Mouse (Mus musculus) embryonic facial prominence, embryonic 14.5 days (tissue): ENCODE measurements at regions not wholly inside any gene's neighbourhood (a gene's known extent, or its start where the extent isn't known, plus 50 kb on each side); places are given as distances from the start of the nearest gene placed in this dataset.

Source experiments
- ATAC-seq: fragments of 200-750 bp; cut with Nextera tagmentation; 2 replicates; pipeline ENCODE4 v1.8.0; 2017; ENCODE audit warnings: low read depth, moderate number of reproducible peaks, moderate TSS enrichment
- DNase-seq: peaks from one replicate; pipeline ENCODE4 v3.0.0-alpha.2; 2015; ENCODE audit warnings: low spot score
- H3K27ac ChIP-seq: fragments of 300-500 bp; sonication (generic); replicated peaks from 2 replicates; pipeline ENCODE4 v1.5.1; 2014; ENCODE audit warnings: low read depth, mild to moderate bottlenecking, low read length, moderate library complexity
- H3K27me3 ChIP-seq: fragments of 300-500 bp; sonication (generic); replicated peaks from 2 replicates; pipeline ENCODE4 v1.6.1; 2014; ENCODE audit warnings: low read length; ENCODE audit not compliant: control insufficient read depth, insufficient read depth
- H3K36me3 ChIP-seq: fragments of 300-500 bp; sonication (generic); 2 replicates; pipeline ENCODE4 v1.6.1; 2014; ENCODE audit warnings: low read length, mixed read lengths; ENCODE audit not compliant: control insufficient read depth, insufficient read depth
- H3K4me1 ChIP-seq: fragments of 300-500 bp; sonication (generic); 2 replicates; pipeline ENCODE4 v1.6.1; 2014; ENCODE audit warnings: antibody characterized with exemption, low read length; ENCODE audit not compliant: control insufficient read depth, insufficient read depth
- H3K4me2 ChIP-seq: fragments of 300-500 bp; sonication (generic); 2 replicates; pipeline ENCODE4 v1.6.1; 2014; ENCODE audit warnings: low read depth, mild to moderate bottlenecking, low read length, moderate library complexity, mixed read lengths
- H3K4me3 ChIP-seq: fragments of 300-500 bp; sonication (generic); 2 replicates; pipeline ENCODE4 v1.5.1; 2014; ENCODE audit warnings: low read depth, mild to moderate bottlenecking, low read length
- H3K9ac ChIP-seq: fragments of 300-500 bp; sonication (generic); 2 replicates; pipeline ENCODE4 v1.6.1; 2014; ENCODE audit warnings: low read depth, mild to moderate bottlenecking, low read length, moderate library complexity, mixed read lengths
- H3K9me3 ChIP-seq: fragments of 300-500 bp; sonication (generic); 2 replicates; pipeline ENCODE4 v1.6.1; 2016; ENCODE audit warnings: low read length; ENCODE audit not compliant: control insufficient read depth
- WGBS: fragments of 180-500 bp; shearing (Covaris S2); extraction: QIAGEN DNeasy Blood & Tissue Kit; methylation state at CpG from one replicate; pipeline ENCODE4 v1.1.7; 2014; 5-methylcytosine and 5-hydroxymethylcytosine counted together

DNA sequence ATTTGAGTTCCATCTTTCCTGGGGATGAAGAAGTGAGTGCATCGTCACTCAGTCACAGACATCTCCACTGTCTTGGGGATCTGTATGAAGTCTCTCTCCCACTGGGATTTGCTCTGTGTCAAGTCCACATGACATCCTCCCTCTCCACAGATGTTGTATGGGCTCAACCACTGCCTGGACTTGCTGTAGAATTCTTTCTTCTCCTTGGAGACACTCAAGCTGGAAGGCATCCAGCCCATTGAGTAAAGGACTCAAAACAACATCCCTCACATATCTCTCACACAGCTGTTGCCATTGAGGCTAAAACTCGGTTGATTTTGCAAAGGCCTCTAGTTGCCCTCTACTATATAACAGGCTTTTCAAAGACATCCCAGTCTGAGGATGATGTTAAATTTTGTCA lies 71.0 kb upstream of the Rxfp2 start:
- Histone ChIP-seq H3K9ac (no peak overlapping the region), H3K9me3 (no peaks in the 10 kb centered on the region), H3K27ac (no peak overlapping the region), H3K4me2 (no peak overlapping the region), H3K4me1 (no peaks in the 10 kb centered on the region), H3K4me3 (no peak overlapping the region), H3K27me3 (no peaks in the 10 kb centered on the region), H3K36me3 (no peaks in the 10 kb centered on the region)
- no peak for ATAC-seq
- WGBS: 78% methylated on average over 2 of the region's 2 CpGs
- peak; percentile 56 for DNase-seq

DNA sequence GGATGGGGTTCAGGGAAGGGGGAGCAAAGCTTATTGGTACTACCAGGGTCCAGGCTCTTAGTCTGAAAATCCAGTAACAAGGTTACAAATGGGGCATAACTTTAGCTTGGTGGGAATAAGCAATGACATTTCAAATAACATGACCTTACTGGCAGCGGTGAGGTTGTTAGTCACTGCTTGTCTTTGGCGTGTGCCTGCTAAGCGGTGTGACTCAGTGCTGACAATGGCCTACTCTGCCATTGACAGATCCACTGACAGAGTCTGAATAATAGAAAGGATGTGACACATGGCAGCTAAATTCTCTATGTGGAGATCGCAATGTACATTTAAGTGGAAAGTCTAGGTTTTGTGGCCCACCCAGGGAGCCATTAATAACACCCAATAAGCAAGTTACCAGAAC lies 61.5 kb upstream of the Rxfp2 start:
- Histone ChIP-seq H3K27ac (no peak overlapping the region), H3K9me3 (0 out of 2 replicates have a peak, but pooled peaks cover 4% of the 10 kb centered on the region), H3K4me3 (no peak overlapping the region), H3K9ac (no peak overlapping the region), H3K36me3 (no peaks in the 10 kb centered on the region), H3K4me2 (no peak overlapping the region), H3K27me3 (no peaks in the 10 kb centered on the region), H3K4me1 (no peaks in the 10 kb centered on the region)
- DNase-seq (no peak), ATAC-seq (no peak)
- 87% methylated on average over 4 of the region's 4 CpGs for WGBS

DNA sequence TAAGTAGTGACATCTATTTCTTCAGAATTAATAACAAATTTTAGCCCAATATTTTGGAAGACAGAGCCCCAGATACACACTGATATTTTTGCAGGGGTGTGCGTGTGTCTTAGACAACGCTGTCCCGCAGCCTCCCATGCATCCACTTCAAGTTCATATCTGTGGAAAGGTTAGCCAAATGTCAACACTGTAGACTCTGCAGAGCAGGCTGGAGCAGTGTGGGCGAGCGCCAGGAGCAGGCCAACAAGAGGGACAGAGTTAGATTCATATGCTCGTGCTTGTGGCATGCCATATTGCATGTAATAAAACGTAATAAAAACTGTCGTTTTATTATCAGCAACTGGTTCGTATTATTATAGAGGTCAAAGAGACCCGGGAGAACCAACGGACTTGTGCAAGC lies 57.3 kb upstream of the Rxfp2 start:
- H3K27ac ChIP-seq: no peak overlapping the region
- 0 out of 2 replicates have a peak, but pooled peaks cover 4% of the 10 kb centered on the region for H3K9me3 ChIP-seq
- H3K4me2 ChIP-seq: no peak overlapping the region
- 80% methylated on average over 11 of the region's 11 CpGs for WGBS
- H3K9ac ChIP-seq: no peak overlapping the region
- no peak for ATAC-seq
- no peaks in the 10 kb centered on the region for H3K27me3 ChIP-seq
- no peaks in the 10 kb centered on the region for H3K4me1 ChIP-seq
- no peaks in the 10 kb centered on the region for H3K36me3 ChIP-seq
- no peak overlapping the region for H3K4me3 ChIP-seq
- DNase-seq: no peak

DNA sequence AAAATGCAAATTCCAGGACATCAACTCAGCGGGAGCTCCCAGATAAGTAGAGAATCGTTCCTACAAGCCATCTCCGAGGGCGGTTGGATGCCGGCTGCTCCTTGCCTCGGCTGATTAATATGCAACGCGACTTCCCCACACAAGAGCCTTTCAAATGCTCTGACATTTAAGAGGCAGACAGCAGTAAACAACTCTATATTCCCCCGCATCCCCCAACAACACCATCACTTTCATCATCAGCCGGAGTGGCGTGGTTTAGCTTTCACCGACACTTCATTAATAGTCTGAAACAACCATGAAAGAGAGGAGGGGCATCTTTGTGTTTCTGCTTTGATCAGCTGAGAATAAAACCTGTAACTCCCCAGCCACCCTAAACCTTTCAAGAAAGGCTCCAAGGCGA lies 53.7 kb upstream of the Rxfp2 start:
- 26% methylated on average over 13 of the region's 13 CpGs for WGBS
- Histone ChIP-seq H3K4me1 (no peaks in the 10 kb centered on the region), H3K9me3 (no peaks in the 10 kb centered on the region), H3K9ac (no peak overlapping the region), H3K27ac (no peak overlapping the region), H3K4me2 (peak overlapping the region; percentile 29; the same call in 1 of the 2 replicates), H3K27me3 (no peaks in the 10 kb centered on the region), H3K4me3 (no peak overlapping the region), H3K36me3 (no peaks in the 10 kb centered on the region)
- ATAC-seq (no peak), DNase-seq (no peak)
